Mouse (Mus musculus) forebrain, embryonic 14.5 days (tissue): ENCODE measurements around the gene Metap1d. TPM values are rescaled to one million over a fixed set of nuclear protein-coding genes. Genes with fewer than 3 reads are reported as not detected.
A peak's percentile ranks its signal among the peaks of the same experiment; 100 is the strongest.

Experiments used
- ATAC-seq: fragments of 200-750 bp; cut with Nextera tagmentation; 2 replicates; pipeline ENCODE4 v1.8.0; 2017; ENCODE audit warnings: mild to moderate bottlenecking, moderate library complexity
- DNase-seq: peaks from one replicate; pipeline ENCODE4 v3.0.0-alpha.2; 2015; ENCODE audit warnings: low spot score
- H3K27ac ChIP-seq: fragments of 300-500 bp; sonication (generic); 2 replicates; pipeline ENCODE4 v1.5.1; 2014; ENCODE audit warnings: low read depth, mild to moderate bottlenecking, control low read depth, low read length, moderate library complexity
- H3K27me3 ChIP-seq: fragments of 300-500 bp; sonication (generic); replicated peaks from 2 replicates; pipeline ENCODE4 v1.6.1; 2014; ENCODE audit warnings: low read length, control low read depth, mixed read lengths; ENCODE audit not compliant: control insufficient read depth, insufficient read depth
- H3K36me3 ChIP-seq: fragments of 300-500 bp; sonication (generic); 2 replicates; pipeline ENCODE4 v1.6.1; 2014; ENCODE audit warnings: low read length, control low read depth; ENCODE audit not compliant: control insufficient read depth, insufficient read depth
- H3K4me1 ChIP-seq: fragments of 300-500 bp; sonication (generic); 2 replicates; pipeline ENCODE4 v1.6.1; 2014; ENCODE audit warnings: antibody characterized with exemption, low read length, control low read depth; ENCODE audit not compliant: control insufficient read depth, insufficient read depth
- H3K4me2 ChIP-seq: fragments of 300-500 bp; sonication (generic); 2 replicates; pipeline ENCODE4 v1.6.1; 2014; ENCODE audit warnings: mild to moderate bottlenecking, control low read depth, low read length
- H3K4me3 ChIP-seq: fragments of 300-500 bp; sonication (generic); 2 replicates; pipeline ENCODE4 v1.5.1; 2014; ENCODE audit warnings: low read depth, low read length, control low read depth
- H3K9ac ChIP-seq: fragments of 300-500 bp; sonication (generic); 2 replicates; pipeline ENCODE4 v1.6.1; 2014; ENCODE audit warnings: mild to moderate bottlenecking, low read length, control low read depth, moderate library complexity
- H3K9me3 ChIP-seq: fragments of 300-500 bp; sonication (generic); replicated peaks from 2 replicates; pipeline ENCODE4 v1.6.1; 2016; ENCODE audit warnings: low read length, control low read depth, mixed read lengths; ENCODE audit not compliant: control insufficient read depth
- WGBS: fragments of 180-500 bp; shearing (Covaris S2); extraction: QIAGEN DNeasy Blood & Tissue Kit; methylation state at CpG from one replicate; pipeline ENCODE4 v1.1.7; 2014; 5-methylcytosine and 5-hydroxymethylcytosine counted together
- polyA plus RNA-seq: library from polyadenylated mRNA; unstranded; fragments of >200 nt; fragmentation: Nextera tagmentation; extraction: Ambion mirVana; gene quantifications from 2 replicates; pipeline ENCODE4 v1.2.1, GENCODE M21; 2014

The Metap1d gene
- polyA plus RNA-seq, 1 experiment from 2014 or later, result 39.9 TPM

DNA sequence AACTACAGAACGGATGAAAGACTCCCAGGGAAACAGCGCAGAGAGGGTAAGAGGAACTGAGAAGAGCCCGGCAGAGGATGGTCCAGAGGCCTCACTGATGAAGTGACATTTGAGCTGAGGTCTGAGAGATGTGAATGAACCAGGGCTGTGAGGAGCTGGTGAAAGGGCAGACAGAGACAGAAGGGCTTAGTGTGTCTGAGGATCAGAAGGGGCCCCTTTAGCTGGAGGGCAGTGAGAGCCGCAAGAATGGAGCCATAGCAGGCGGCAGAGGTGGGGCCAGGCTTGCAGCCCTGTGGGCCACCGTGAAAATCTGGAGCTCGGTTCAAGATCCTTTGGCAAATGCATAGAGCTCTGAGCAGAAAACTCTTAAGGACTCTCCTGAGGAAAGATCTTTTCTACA lies 26.8 kb downstream of the Metap1d start:
- H3K27me3 ChIP-seq, result no peaks in the 10 kb centered on the region
- H3K4me2 ChIP-seq, result no peak overlapping the region
- no peak overlapping the region for H3K4me3 ChIP-seq
- H3K9me3 ChIP-seq, result no peaks in the 10 kb centered on the region
- H3K27ac ChIP-seq, result 0 out of 2 replicates have a peak overlapping the region, but pooled peaks have one; percentile 10
- DNase-seq, result no peak
- H3K4me1 ChIP-seq, result peaks cover 11% of the 10 kb centered on the region
- no peaks in the 10 kb centered on the region for H3K36me3 ChIP-seq
- WGBS, result 8% methylated on average over 7 of the region's 7 CpGs
- ATAC-seq, result no peak; the same call in 1 of the 2 replicates
- no peak overlapping the region for H3K9ac ChIP-seq

- Histone ChIP-seq H3K27ac (no peak overlapping the region), H3K9me3 (no peaks in the 10 kb centered on the region), H3K4me2 (no peak overlapping the region), H3K36me3 (no peaks in the 10 kb centered on the region), H3K9ac (no peak overlapping the region), H3K4me3 (no peak overlapping the region), H3K27me3 (no peaks in the 10 kb centered on the region), H3K4me1 (peaks cover 8% of the 10 kb centered on the region)
- no peak for DNase-seq
- WGBS, result 68% methylated on average over 6 of the region's 6 CpGs
- ATAC-seq, result no peak
These were observed 28.7 kb downstream of the Metap1d start for GRCm38 (mm10) chr2:71481825-71482224.

DNA sequence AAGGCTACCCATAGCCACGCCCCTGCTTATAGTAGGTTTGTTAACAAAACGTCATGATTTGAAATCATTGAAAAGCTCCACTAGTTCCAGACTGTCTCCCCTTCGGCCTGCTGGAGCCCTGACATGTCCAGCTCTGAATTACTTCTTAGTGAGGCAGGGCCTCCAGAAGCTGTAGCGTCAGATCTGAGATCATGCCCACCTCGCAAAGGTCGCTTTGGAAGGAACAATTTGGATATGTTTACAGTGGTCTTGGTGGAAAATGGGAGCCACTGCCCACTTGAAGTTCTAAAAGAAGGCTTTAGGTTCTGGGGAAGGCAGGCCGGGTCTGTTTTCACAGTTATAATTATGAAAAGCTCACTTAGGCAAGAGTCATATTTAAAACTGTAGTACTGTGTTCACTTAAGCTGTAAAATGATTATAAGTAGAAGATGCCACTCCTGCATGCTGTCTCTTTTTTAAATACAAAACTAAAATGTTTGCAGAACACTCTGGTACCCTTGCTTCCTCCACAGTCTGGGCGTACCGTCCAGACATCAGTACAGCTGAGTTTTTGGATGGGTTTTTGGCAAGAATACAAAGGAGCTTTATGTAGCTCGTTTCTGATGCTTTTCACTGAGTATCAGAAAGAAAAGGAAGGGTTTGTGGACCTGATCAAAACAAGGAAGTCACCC lies 30.1 kb downstream of the Metap1d start:
- Histone ChIP-seq H3K27me3 (no peaks in the 10 kb centered on the region), H3K27ac (no peak overlapping the region), H3K4me1 (peaks cover 8% of the 10 kb centered on the region), H3K36me3 (no peaks in the 10 kb centered on the region), H3K9ac (no peak overlapping the region), H3K4me2 (no peak overlapping the region), H3K4me3 (no peak overlapping the region), H3K9me3 (no peaks in the 10 kb centered on the region)
- DNase-seq, result peak; percentile 47
- WGBS, result 51% methylated on average over 10 of the region's 10 CpGs
- no peak for ATAC-seq

DNA sequence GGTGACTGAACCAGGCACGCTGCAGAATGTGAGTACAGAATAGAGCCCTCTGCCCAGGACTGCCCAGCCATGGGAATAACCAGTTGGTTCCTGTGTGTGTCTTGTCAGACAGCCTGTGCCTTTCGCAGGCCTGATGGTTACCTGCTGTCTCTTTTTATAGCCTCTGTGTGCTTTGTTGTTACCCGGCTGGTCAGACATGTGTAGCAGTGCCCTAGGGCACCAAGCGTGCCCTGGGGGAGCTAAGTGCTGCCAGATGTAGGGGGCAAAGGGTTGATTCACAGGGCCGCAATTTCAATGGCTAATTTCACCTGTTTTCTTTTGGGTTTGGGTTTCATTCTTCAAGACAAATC lies 30.6 kb downstream of the Metap1d start:
- Histone ChIP-seq H3K9me3 (no peaks in the 10 kb centered on the region), H3K27ac (no peak overlapping the region), H3K36me3 (no peaks in the 10 kb centered on the region), H3K9ac (0 out of 2 replicates have a peak overlapping the region, but pooled peaks have one; percentile 13), H3K4me2 (no peak overlapping the region), H3K27me3 (no peaks in the 10 kb centered on the region), H3K4me3 (no peak overlapping the region), H3K4me1 (peaks cover 8% of the 10 kb centered on the region)
- WGBS, result 14% methylated on average over 5 of the region's 5 CpGs
- DNase-seq, result no peak
- ATAC-seq, result 0 out of 2 replicates have a peak, but pooled peaks have one; percentile 37

DNA sequence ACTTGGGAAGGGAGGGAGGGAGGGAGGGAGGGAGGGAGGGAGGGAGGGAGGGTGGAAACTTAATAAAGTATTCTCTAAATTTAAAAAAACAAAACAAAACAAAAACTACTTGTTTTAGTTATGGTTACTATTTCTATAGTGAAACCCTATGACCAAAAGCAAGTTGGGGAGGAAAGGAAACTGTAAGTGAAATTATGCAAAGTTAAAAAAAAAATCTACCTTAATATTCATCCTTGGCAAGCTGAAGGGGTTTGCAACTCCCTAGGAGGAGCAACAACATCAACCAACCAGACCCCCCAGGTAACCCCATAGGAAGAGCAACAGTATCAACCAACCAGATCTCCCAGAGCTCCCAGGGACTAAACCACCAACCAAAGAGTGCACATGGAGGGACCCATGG lies 38.2 kb downstream of the Metap1d start:
- no peak overlapping the region for H3K4me2 ChIP-seq
- no peaks in the 10 kb centered on the region for H3K36me3 ChIP-seq
- DNase-seq, result no peak
- no peaks in the 10 kb centered on the region for H3K27me3 ChIP-seq
- peaks cover 4% of the 10 kb centered on the region; the same call in 1 of the 2 replicates for H3K4me1 ChIP-seq
- H3K4me3 ChIP-seq, result no peak overlapping the region
- H3K9me3 ChIP-seq, result no peaks in the 10 kb centered on the region
- no peak overlapping the region for H3K9ac ChIP-seq
- no peak for ATAC-seq
- no peak overlapping the region for H3K27ac ChIP-seq

DNA sequence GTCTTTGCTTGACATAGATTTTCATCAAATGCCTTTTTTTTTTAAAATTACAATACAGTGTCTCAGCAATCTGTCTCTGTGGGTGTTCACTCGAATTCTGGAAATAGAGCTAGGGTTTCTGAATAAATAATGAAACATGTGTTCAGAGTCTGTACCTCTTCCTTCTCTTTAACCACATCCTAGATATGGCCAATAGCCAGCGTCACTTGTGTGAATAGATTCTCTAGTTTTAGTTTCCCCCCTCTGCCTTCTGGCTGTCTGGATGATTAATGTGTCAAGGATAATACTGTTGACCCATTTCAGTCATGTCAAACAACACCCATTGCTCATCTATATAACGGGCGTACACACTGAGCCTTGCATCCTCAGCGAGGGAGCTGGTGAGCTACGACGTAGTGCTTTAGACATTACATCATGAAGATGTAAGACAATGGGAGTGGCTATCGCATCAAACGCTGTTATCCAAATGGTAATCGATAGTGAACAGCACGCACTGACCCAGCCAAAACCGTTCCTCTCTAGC lies 40.1 kb downstream of the Metap1d start:
- Histone ChIP-seq H3K27ac (no peak overlapping the region), H3K9me3 (no peaks in the 10 kb centered on the region), H3K4me1 (peaks cover 4% of the 10 kb centered on the region; the same call in 1 of the 2 replicates), H3K27me3 (no peaks in the 10 kb centered on the region), H3K4me2 (no peak overlapping the region), H3K4me3 (no peak overlapping the region), H3K9ac (no peak overlapping the region), H3K36me3 (no peaks in the 10 kb centered on the region)
- ATAC-seq, result no peak
- WGBS, result 72% methylated on average over 12 of the region's 12 CpGs
- DNase-seq, result no peak

DNA sequence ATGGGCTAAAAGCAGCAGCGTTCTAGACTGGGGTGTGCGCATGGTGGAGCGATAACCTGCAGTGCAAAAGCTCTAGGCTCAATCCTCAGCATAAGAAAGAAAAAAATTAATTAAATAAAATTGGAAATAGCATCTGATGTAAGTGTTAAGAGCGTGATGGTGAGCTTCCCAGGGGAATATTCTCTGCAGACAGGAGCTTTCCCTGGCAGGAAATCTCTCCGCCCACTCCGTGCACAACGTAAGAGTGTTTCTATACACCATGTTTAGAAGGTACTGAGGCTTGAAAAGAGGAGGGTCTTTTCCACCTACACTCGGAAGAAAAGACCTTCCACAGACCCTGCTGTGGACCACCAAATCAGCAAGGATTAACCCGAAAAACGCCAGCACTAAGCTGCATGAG lies 41.4 kb downstream of the Metap1d start:
- Histone ChIP-seq H3K9ac (no peak overlapping the region), H3K4me2 (no peak overlapping the region), H3K36me3 (no peaks in the 10 kb centered on the region), H3K9me3 (no peaks in the 10 kb centered on the region), H3K4me1 (peaks cover 6% of the 10 kb centered on the region), H3K27me3 (no peaks in the 10 kb centered on the region), H3K4me3 (no peak overlapping the region), H3K27ac (no peak overlapping the region; the same call in 1 of the 2 replicates)
- WGBS, result 44% methylated on average over 10 of the region's 10 CpGs
- ATAC-seq (no peak), DNase-seq (peak; percentile 34)

DNA sequence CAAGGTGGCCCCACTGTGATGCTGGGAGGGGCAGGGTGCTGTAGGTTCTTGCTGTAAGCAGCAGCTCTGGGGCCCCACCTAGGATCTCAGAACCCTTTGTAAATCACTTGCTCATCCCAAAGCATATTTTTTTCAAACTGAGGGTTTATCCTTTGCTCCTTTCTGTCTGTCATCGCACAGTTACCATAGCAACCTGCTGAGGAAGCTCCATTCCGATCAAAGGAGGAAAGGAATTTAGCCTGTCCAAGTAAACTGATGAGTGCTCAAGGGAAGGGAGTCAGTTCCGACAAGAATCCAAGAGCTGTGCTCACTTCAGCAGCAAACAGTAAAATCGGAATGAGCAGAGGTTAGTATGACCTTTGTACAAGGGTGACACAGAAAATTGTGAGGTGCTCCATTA lies 41.9 kb downstream of the Metap1d start:
- Histone ChIP-seq H3K27me3 (no peaks in the 10 kb centered on the region), H3K4me2 (no peak overlapping the region), H3K9me3 (no peaks in the 10 kb centered on the region), H3K9ac (no peak overlapping the region), H3K36me3 (no peaks in the 10 kb centered on the region), H3K27ac (no peak overlapping the region; the same call in 1 of the 2 replicates), H3K4me1 (peaks cover 6% of the 10 kb centered on the region), H3K4me3 (no peak overlapping the region)
- DNase-seq, result peak; percentile 53
- WGBS, result 43% methylated on average over 4 of the region's 4 CpGs
- ATAC-seq, result no peak

- Histone ChIP-seq H3K9ac (no peak overlapping the region), H3K4me2 (no peak overlapping the region), H3K27ac (no peak overlapping the region), H3K36me3 (no peaks in the 10 kb centered on the region), H3K9me3 (no peaks in the 10 kb centered on the region), H3K27me3 (no peaks in the 10 kb centered on the region), H3K4me3 (no peak overlapping the region), H3K4me1 (peaks cover 6% of the 10 kb centered on the region)
- no peak for DNase-seq
- 58% methylated on average over 5 of the region's 5 CpGs for WGBS
- ATAC-seq, result no peak
These were observed 44.1 kb downstream of the Metap1d start for GRCm38 (mm10) chr2:71497175-71497574.
